Mouse (Mus musculus): ENCODE measurements around the gene Ubac2. TPM values are rescaled to one million over a fixed set of nuclear protein-coding genes. Genes with fewer than 3 reads are reported as not detected.
A peak's percentile ranks its signal among the peaks of the same experiment; 100 is the strongest.

Ubac2 gene
- total RNA-seq, 2 experiments from 2014 or later: 46.1 to 48.3 TPM

- H3K27ac ChIP-seq: no peak overlapping the region
- TF ChIP-seq CTCF (conservative IDR thresholded peaks at IDR 0.05): no peak
- DNase-seq (ENCODE audit: low spot score in 2 of 2): no peak
- no peak overlapping the region for H3K4me3 ChIP-seq
These were observed 118.4 kb downstream of the Ubac2 start for GRCm38 (mm10) chr14:121996786-121997185.

DNA sequence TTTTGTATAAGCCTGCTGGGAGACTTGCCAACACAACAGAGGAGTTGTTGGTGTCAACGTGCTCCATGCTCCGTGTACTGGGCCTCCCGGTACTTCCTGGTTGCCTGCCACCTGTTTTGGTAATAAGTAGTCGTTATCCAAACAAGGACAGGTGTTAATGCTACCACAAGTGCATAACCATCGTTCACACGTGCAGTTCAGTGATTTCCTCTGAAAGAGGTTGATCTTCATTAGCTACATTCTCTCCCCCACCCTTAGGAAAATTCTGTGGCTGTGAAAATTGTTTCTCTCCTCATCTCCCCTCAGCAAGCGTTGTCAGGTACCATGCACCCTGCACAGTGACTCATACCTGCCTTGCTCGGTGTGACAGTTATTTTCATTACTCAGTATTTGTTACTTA is 121.0 kb downstream of the Ubac2 start:
- no peak for TF ChIP-seq CTCF (conservative IDR thresholded peaks at IDR 0.05)
- Histone ChIP-seq H3K27ac (no peak overlapping the region), H3K4me3 (no peak overlapping the region)
- DNase-seq (ENCODE audit: low spot score in 2 of 2): no peak

DNA sequence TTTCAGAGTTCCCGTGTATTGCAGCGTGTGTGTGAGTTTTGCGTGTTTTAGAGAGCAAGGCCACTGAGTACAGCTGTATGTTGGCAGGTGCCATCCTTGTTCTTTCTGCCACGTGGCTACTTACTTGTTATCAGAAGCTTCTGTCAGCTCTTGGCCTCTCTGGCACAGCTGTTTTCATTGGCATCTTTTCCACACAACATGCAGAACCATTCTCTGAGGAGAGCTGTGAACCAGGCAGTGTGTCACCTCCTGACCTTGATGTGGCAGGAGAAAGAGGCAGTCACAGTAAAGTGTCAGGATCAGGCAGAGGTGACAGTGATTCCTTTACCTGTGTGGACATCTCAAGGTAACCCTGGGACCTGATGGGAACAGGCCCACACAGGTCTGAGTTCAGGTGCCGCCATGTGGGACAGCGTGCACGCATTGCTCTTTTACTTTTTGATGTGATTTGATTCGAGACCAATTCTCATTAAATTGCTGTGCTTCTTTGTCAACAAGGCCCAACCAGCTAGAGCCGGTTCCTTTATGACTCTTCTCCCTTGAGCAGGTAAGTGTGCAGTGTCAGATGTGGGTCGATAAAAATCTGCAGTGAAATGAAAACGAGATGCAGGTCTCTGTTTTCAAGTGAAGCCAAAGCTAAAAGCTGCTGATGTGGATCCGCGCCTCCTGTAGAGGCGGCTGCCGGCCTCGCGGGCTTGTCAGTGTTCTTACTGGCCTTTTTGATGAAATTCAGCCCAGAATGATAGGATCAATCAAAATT is 122.1 kb downstream of the Ubac2 start:
- no peak for TF ChIP-seq CTCF (conservative IDR thresholded peaks at IDR 0.05)
- H3K27ac ChIP-seq: no peak overlapping the region
- DNase-seq (ENCODE audit: low spot score in 2 of 2): no peak
- H3K4me3 ChIP-seq: no peak overlapping the region

GRCm38 (mm10) chr14:122002224-122002623 is 123.8 kb downstream of the Ubac2 start:
- TF ChIP-seq CTCF (conservative IDR thresholded peaks at IDR 0.05): no peak
- Histone ChIP-seq H3K27ac (no peak overlapping the region), H3K4me3 (no peak overlapping the region)
- DNase-seq (ENCODE audit: low spot score in 2 of 2): no peak

DNA sequence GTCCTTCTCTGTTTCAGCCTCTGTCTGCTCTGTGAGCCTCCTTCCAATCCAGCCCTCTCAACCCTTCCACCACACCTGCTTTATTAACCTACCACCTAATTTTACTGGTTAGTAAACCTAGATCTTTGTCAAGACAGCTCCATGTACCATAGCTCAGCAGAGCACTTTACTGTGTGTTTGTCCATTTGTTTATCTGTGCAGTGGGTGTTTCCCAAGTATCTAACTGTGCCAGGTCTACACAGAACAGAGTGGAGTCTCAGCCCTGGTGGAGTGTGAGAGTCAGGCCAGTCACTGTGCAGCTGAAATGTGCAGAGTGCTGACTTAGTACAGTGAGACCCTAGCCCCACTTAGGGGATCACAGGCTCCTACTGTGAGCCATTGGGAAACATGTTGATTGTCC is 125.4 kb downstream of the Ubac2 start:
- H3K4me3 ChIP-seq: no peak overlapping the region
- H3K27ac ChIP-seq: no peak overlapping the region
- TF ChIP-seq CTCF (conservative IDR thresholded peaks at IDR 0.05): no peak
- DNase-seq (ENCODE audit: low spot score in 2 of 2): no peak

DNA sequence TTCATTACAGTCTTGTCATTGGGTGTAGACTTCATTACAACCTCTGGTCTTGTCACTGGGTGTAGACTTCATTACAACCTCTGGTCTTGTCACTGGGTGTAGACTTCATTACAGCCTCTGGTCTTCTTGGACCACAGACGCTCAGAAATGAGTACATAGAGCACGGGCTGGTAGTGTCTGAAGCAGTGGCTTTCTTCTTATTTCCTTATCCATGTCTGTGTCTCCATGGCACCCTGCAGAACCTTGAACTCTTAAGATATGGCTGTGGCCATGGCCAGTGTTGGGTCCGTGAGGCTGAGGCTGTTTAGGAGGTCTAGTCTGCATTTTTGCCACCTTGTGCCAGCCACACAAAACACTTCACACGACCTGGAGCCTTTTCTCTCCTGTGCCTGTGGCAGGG is 129.8 kb downstream of the Ubac2 start:
- no peak for DNase-seq (ENCODE audit: low spot score in 2 of 2)
- TF ChIP-seq CTCF (conservative IDR thresholded peaks at IDR 0.05): no peak
- Histone ChIP-seq H3K4me3 (no peak overlapping the region), H3K27ac (no peak overlapping the region)

GRCm38 (mm10) chr14:122009502-122009901 is 131.1 kb downstream of the Ubac2 start:
- no peak for TF ChIP-seq CTCF (conservative IDR thresholded peaks at IDR 0.05)
- Histone ChIP-seq H3K4me3 (no peak overlapping the region), H3K27ac (no peak overlapping the region)
- no peak for DNase-seq (ENCODE audit: low spot score in 2 of 2)

DNA sequence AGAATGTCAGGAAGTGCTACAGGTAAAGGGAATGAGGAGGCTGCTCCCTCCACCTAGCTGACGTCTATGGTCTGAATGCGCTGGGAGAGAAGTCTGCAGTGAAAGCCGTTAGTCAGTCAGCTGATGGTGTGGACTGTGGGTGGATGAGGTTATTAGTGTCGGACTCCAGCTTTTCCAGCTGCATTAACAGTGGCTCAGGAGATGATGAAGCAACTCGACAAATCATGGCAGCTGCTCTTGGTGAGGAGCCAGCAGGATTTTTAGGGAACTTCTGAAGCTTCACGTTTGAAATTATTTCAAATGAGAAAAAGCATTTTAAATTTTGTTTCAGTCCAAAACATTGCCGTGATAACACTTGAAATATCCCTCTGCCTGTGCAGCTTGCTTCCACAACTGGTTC is 131.9 kb downstream of the Ubac2 start:
- DNase-seq (ENCODE audit: low spot score in 2 of 2): no peak
- H3K27ac ChIP-seq: peak overlapping the region; percentile 46; the same call in 1 of the 2 replicates
- TF ChIP-seq CTCF (conservative IDR thresholded peaks at IDR 0.05): no peak
- H3K4me3 ChIP-seq: no peak overlapping the region

DNA sequence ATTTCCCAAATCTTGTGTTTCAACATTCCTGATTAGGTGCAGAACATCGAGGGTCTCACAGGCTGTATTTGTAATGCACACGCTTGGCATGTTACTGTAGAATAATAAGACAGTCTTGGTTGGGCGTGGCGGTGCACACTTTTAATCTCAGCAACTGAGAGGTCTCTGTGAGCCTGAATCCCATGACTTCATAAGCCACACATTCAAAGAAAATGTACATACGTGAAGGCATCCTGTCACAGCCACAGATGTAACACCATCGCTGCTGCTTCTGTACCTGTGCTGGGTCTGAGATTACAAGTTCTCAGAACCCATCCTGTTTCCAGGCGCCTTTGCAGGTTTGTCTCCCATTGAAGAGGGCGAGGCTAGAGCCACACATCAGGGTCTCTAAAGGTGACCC is 133.3 kb downstream of the Ubac2 start:
- no peak for TF ChIP-seq CTCF (conservative IDR thresholded peaks at IDR 0.05)
- Histone ChIP-seq H3K4me3 (no peak overlapping the region), H3K27ac (no peak overlapping the region)
- no peak for DNase-seq (ENCODE audit: low spot score in 2 of 2)

DNA sequence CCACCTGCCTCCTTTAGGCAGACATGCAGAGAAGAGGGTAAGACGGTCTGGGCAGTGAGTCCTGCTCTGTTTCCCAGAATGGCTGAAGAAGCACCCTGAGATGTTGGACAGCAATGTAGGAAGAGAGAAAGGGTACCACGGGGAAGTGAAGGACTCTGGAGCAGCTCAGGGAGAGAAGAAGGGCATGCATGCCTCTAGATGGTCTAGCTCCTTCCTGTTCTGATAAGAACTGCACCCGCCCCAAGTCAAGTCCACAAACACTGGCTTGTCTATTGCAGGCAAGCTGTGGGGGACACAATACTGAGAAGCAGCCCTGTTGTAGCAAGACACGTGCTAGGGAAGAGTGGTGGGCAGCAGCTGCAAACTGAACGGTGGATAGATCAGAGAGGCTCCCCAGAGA is 133.8 kb downstream of the Ubac2 start:
- Histone ChIP-seq H3K27ac (no peak overlapping the region), H3K4me3 (no peak overlapping the region)
- no peak for DNase-seq (ENCODE audit: low spot score in 2 of 2)
- TF ChIP-seq CTCF (conservative IDR thresholded peaks at IDR 0.05): no peak

DNA sequence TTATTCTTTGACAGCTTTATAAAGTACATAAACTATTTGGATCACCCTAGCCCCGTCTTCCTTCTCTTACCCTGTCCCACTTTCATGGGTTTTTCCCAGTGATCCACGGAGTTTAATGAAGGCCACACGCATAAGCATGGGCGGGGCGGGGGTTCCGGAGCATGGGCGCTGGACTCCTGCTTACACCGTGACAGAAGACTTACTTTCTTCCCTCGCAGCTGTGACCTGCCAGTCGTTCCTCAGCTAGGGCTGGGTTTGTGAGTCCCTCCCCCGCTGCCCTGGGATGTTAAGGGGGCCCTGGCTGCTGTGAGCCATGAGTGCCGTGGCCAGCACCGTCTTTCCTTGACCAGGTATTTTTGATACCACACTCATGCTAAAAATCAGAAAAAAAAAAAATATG is 134.4 kb downstream of the Ubac2 start:
- Histone ChIP-seq H3K4me3 (no peak overlapping the region), H3K27ac (no peak overlapping the region)
- TF ChIP-seq CTCF (conservative IDR thresholded peaks at IDR 0.05): no peak
- DNase-seq (ENCODE audit: low spot score in 2 of 2): no peak

- DNase-seq (ENCODE audit: low spot score in 2 of 2): no peak
- TF ChIP-seq CTCF (conservative IDR thresholded peaks at IDR 0.05): no peak
- Histone ChIP-seq H3K27ac (no peak overlapping the region), H3K4me3 (no peak overlapping the region)
These were observed 135.1 kb downstream of the Ubac2 start for GRCm38 (mm10) chr14:122013417-122013951.

- no peak overlapping the region for H3K4me3 ChIP-seq
- no peak overlapping the region for H3K27ac ChIP-seq
- TF ChIP-seq CTCF (conservative IDR thresholded peaks at IDR 0.05): no peak
- no peak for DNase-seq (ENCODE audit: low spot score in 2 of 2)
These were observed 139.5 kb downstream of the Ubac2 start for GRCm38 (mm10) chr14:122017958-122018357.

DNA sequence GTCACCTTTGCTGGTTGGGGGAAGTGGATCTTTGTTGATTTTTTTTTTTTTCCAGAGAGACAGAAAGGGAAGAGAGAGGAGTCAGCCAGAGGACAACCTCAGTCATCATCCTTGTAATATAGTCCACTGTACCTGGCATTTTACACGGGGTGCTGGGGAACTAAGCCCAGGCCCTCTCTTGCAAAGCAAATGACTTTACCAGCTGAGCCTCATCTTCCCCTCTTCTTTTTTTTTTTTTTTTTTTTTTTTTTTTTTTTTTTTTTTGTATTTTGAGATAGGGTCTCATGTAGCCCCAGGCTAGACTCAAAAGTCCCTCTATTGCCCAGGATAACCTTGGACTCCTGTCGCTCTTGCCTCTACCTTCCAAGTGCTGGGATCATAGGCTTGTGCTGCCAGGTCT is 141.0 kb downstream of the Ubac2 start:
- Histone ChIP-seq H3K27ac (no peak overlapping the region), H3K4me3 (no peak overlapping the region)
- TF ChIP-seq CTCF (conservative IDR thresholded peaks at IDR 0.05): no peak
- DNase-seq (ENCODE audit: low spot score in 2 of 2): no peak

All from layer of hippocampus, adult 2 months (tissue).